12 mouse cellular contexts compared by ENCODE assay signal in the genomic region with DNA sequence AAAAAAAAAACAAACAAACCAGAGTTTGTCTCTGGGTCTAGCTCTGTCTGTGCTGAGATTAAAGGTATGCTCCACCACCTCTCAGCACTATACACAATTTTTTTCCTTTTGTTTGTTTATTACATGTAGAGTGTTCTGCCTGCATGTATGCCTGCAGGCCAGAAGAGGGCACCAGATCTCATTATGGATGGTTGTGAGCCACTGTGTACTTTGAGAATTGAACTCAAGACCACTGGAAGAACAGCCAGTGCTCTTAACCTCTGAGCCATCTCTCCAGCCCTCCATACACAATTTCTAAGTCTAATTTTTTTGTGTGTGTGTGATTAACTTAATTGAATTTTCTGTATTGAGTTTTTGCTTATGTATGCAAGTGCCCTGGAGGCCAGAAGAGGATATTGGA. TPM values are rescaled to one million over a fixed set of nuclear protein-coding genes. Genes with fewer than 3 reads are reported as not detected.
DNase-seq lines count a peak whose midpoint lies in the region; TF ChIP-seq lines count a peak whose summit lies in the region.
"Had no signal": no experiment of that assay in that cellular context is flagged by ENCODE, and none has a peak within 500 bp of the region (broad histone marks: within the 10 kb centered on the region; RNA-seq: fewer than 3 reads in every experiment).

No protein-coding gene starts in this region.

- no peak overlapping the region for H3K4me3 ChIP-seq in lung, adult 2 months (replicated peaks; ENCODE audit: extremely low read depth, low read depth, low read length)
- H3K4me3 ChIP-seq in CH12.LX (replicated peaks in 1 of 3; ENCODE audit: low read depth in 2 of 3, low read length in 2 of 3, poor library complexity in 1 of 3): no peak overlapping the region
- H3K4me3 ChIP-seq: myocyte; stomach, embryonic 15.5 days had no signal

- TF ChIP-seq RAD21 in CH12.LX (IDR thresholded peaks at IDR 0.05; ENCODE audit: low read depth, low read length): peak; percentile 5; the same call in 1 of the 2 replicates

- H3K4me1 ChIP-seq in lung, adult 2 months (ENCODE audit: control insufficient read depth, insufficient read depth, low read length): no peaks in the 10 kb centered on the region
- H3K4me1 ChIP-seq in CH12.LX (ENCODE audit: control insufficient read depth in 1 of 2, insufficient read depth in 2 of 2): peaks cover 13 to 48% of the 10 kb centered on the region in 2 experiments
- H3K4me1 ChIP-seq: stomach, embryonic 15.5 days had no signal

- no peak for TF ChIP-seq POLR2A in lung, adult 2 months (IDR thresholded peaks at IDR 0.05; ENCODE audit: borderline replicate concordance, extremely low read depth, low read depth, low read length)
- no peak for TF ChIP-seq POLR2A in CH12.LX (IDR thresholded peaks at IDR 0.05; ENCODE audit: low read depth, low read length)

- H3K9ac ChIP-seq in CH12.LX (ENCODE audit: insufficient read depth, low read depth): no peak overlapping the region
- H3K9ac ChIP-seq: stomach, embryonic 15.5 days had no signal

- dilution Hi-C loops in CH12.LX (cut with MboI; ENCODE audit: extremely low pct_ligation_motif_present, extremely low pct_unique_long_range_greater_than_20kb, low sequenced_read_pairs): no loop called here

- peak; percentile 21; the same call in 1 of the 2 replicates for TF ChIP-seq CTCF in lung, adult 2 months (IDR thresholded peaks at IDR 0.05; ENCODE audit: insufficient read depth, low read length)
- TF ChIP-seq CTCF in CH12.LX (conservative IDR thresholded peaks at IDR 0.05 in 1 of 2, IDR thresholded peaks at IDR 0.05 in 1 of 2; ENCODE audit: low read depth in 2 of 2, low read length in 2 of 2): peak; percentile 35 to 52; a peak in 2 of 4 replicates

- H3K79me2 ChIP-seq in CH12.LX (replicated peaks; ENCODE audit: control insufficient read depth, extremely low read depth, insufficient read depth, poor library complexity, severe bottlenecking): peaks cover 82% of the 10 kb centered on the region

- in situ Hi-C loops in CH12.LX (cut with MboI; ENCODE audit: low pct_ligation_motif_present, low pct_unique_long_range_greater_than_20kb, low sequenced_read_pairs): no loop called here

- H3K27ac ChIP-seq in CH12.LX (ENCODE audit: insufficient read depth, low read depth): no peak overlapping the region
- H3K27ac ChIP-seq: macrophage; stomach, embryonic 15.5 days had no signal

- peaks cover 0 to 32% of the 10 kb centered on the region in 2 experiments for H3K36me3 ChIP-seq in CH12.LX (replicated peaks in 1 of 2; ENCODE audit: control insufficient read depth in 1 of 2, insufficient read depth in 1 of 2, low read length in 1 of 2)
- H3K36me3 ChIP-seq: stomach, embryonic 15.5 days had no signal

- H3K4me2 ChIP-seq in CH12.LX (ENCODE audit: insufficient read depth, low read depth, poor library complexity, severe bottlenecking): no peak overlapping the region
- H3K4me2 ChIP-seq: stomach, embryonic 15.5 days had no signal

- TF ChIP-seq EP300 in CH12.LX (IDR thresholded peaks at IDR 0.05; ENCODE audit: low read length): no peak

- H3K27me3 ChIP-seq in CH12.LX (replicated peaks): no peaks in the 10 kb centered on the region
- H3K27me3 ChIP-seq: stomach, embryonic 15.5 days had no signal

- no peaks in the 10 kb centered on the region for H3K9me3 ChIP-seq in CH12.LX (replicated peaks; ENCODE audit: low read length)
- H3K9me3 ChIP-seq: stomach, embryonic 15.5 days had no signal

- DNase-seq in embryo, embryonic 10.5 days (ENCODE audit: low spot score): peak; percentile 14
- no peak for DNase-seq in embryo, embryonic 9.5 days (ENCODE audit: extremely low spot score)
- no peak for DNase-seq in lung, adult 2 months
- DNase-seq in lung, postnatal 4 days: no peak
- DNase-seq in CH12.LX (ENCODE audit: extremely low read depth): no peak
- DNase-seq in induced T-regulatory cell, adult 2 months (ENCODE audit: low read depth): peak; percentile 65
- DNase-seq in urinary bladder, postnatal 36 days (ENCODE audit: low spot score in 2 of 2): no peak
- no peak for DNase-seq in frontal cortex, postnatal 25 days (ENCODE audit: low spot score in 2 of 2)
- DNase-seq: kidney, postnatal 25 days had no signal

TF ChIP-seq in CH12.LX, 34 proteins besides CTCF, POLR2A, EP300 and RAD21:
- TF ChIP-seq SMC3 (IDR thresholded peaks at IDR 0.05; ENCODE audit: low read depth, low read length): peak; percentile 27
- no peak for TF ChIP-seq ELF1 (IDR thresholded peaks at IDR 0.05; ENCODE audit: low read depth, low read length)

RNA-seq across cellular contexts. Expression of a gene that starts 10.6 kb away (rescaled TPM):
- 37.7 and 38.6 TPM in 2 replicates for polyA plus RNA-seq in lung, adult 2 months (2012; rRNA removed)
- 74.3 and 78.9 TPM in 2 replicates for total RNA-seq in CH12.LX (2012; rRNA removed)
- 30.7 and 33.8 TPM in 2 replicates for total RNA-seq in CH12.LX (2014; rRNA removed)
- 76.1 and 86.2 TPM in 2 replicates for polyA plus RNA-seq in CH12.LX (2012; ENCODE audit: insufficient read length, low read depth)

RNA-seq across cellular contexts. Expression of a gene that starts 33.9 kb away (rescaled TPM):
- 47.8 and 58.7 TPM in 2 replicates for polyA plus RNA-seq in lung, adult 2 months (2012; rRNA removed)
- total RNA-seq in CH12.LX (2012; rRNA removed): 13.6 and 17.5 TPM in 2 replicates
- 13.1 and 16.6 TPM in 2 replicates for total RNA-seq in CH12.LX (2014; rRNA removed)
- polyA plus RNA-seq in CH12.LX (2012; ENCODE audit: insufficient read length, low read depth): 17.0 and 21.2 TPM in 2 replicates

RNA-seq across cellular contexts. Expression of a gene that starts 34.0 kb away (rescaled TPM):
- 23.6 and 24.3 TPM in 2 replicates for polyA plus RNA-seq in lung, adult 2 months (2012; rRNA removed)
- total RNA-seq in CH12.LX (2012; rRNA removed): 12.0 and 16.0 TPM in 2 replicates
- total RNA-seq in CH12.LX (2014; rRNA removed): 19.1 and 19.5 TPM in 2 replicates
- polyA plus RNA-seq in CH12.LX (2012; ENCODE audit: insufficient read length, low read depth): 29.6 and 34.6 TPM in 2 replicates

Comparison
In these comparisons a context has a peak if more than half of its experiments do, and no peak if none do; other contexts are left out.
1. DNase-seq: peak in embryo, embryonic 10.5 days (single experiment) and induced T-regulatory cell, adult 2 months (single experiment); none in embryo, embryonic 9.5 days (single experiment), lung, adult 2 months (single experiment), lung, postnatal 4 days (0 of 2), CH12.LX (single experiment), urinary bladder, postnatal 36 days (0 of 2) and frontal cortex, postnatal 25 days (0 of 2).